Mouse (Mus musculus): ENCODE measurements at regions not wholly inside any gene's neighbourhood (a gene's known extent, or its start where the extent isn't known, plus 50 kb on each side); places are given as distances from the start of the nearest gene placed in this dataset.
A peak's percentile ranks its signal among the peaks of the same experiment; 100 is the strongest.

GRCm38 (mm10) chr15:41920270-41920669 lies 1786.1 kb downstream of the 9330182O14Rik start:
- Histone ChIP-seq H3K4me3 (ENCODE audit: insufficient read depth, low read depth, low read length) (no peak overlapping the region), H3K27ac (ENCODE audit: insufficient read depth, low read depth, low read length) (no peak overlapping the region), H3K4me1 (ENCODE audit: control insufficient read depth, insufficient read depth, low read length) (no peaks in the 10 kb centered on the region)
- 68% methylated on average over 2 of the region's 2 CpGs for WGBS
- TF ChIP-seq CTCF (IDR thresholded peaks at IDR 0.05; ENCODE audit: insufficient read depth, low read depth, low read length) (no peak), POLR2A (IDR thresholded peaks at IDR 0.05; ENCODE audit: insufficient read depth, low read depth, low read length) (no peak)

GRCm38 (mm10) chr15:41936697-41937096 lies 1802.5 kb downstream of the 9330182O14Rik start:
- no peak for TF ChIP-seq CTCF (IDR thresholded peaks at IDR 0.05; ENCODE audit: insufficient read depth, low read depth, low read length)
- TF ChIP-seq POLR2A (IDR thresholded peaks at IDR 0.05; ENCODE audit: insufficient read depth, low read depth, low read length), result no peak
- H3K4me1 ChIP-seq (ENCODE audit: control insufficient read depth, insufficient read depth, low read length), result peaks cover 4% of the 10 kb centered on the region; the same call in 1 of the 2 replicates
- 18% methylated on average over 2 of the region's 2 CpGs for WGBS
- no peak overlapping the region for H3K27ac ChIP-seq (ENCODE audit: insufficient read depth, low read depth, low read length)
- no peak overlapping the region for H3K4me3 ChIP-seq (ENCODE audit: insufficient read depth, low read depth, low read length)

DNA sequence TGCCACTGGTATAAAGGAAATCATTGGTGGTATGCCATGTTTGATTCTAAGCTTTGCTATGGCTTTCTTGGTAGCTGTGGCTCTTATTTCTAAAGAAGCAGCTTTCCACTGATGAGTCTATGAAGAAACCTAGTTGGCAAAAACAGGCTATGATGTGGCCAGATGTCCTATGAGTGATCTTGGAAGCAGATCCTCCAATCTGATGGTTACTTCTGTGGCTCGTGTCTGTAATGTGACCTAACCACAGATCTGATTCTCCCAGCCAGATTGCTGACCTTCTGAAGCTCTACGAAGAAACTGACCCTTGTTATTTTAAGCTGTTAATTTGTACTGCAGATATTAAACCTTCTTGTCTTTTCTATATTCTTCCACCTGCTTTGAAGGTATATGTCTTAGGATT lies 1811.1 kb downstream of the 9330182O14Rik start:
- TF ChIP-seq POLR2A (IDR thresholded peaks at IDR 0.05; ENCODE audit: insufficient read depth, low read depth, low read length) (no peak), CTCF (IDR thresholded peaks at IDR 0.05; ENCODE audit: insufficient read depth, low read depth, low read length) (no peak)
- 85% methylated on average over 2 of the region's 2 CpGs for WGBS
- H3K4me1 ChIP-seq (ENCODE audit: control insufficient read depth, insufficient read depth, low read length), result no peaks in the 10 kb centered on the region

DNA sequence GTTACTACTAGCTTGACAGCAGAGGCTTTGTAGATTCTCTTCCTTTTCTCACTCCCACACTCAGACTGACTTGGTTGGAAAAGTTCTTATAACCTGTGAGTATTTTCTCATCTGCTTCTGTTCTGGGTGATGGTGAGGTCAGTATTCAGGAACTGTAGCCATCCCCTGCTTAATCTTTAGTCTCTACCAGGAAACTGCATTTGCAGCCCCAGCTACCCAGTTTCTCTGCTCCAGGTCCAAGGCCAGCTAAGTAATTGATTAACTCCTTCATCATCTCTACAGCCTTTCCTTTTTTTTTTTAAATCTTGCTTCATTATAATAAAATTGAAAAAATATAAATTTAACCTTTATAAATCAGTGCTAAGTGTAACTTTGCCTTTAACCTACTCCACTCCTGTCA lies 1813.7 kb downstream of the 9330182O14Rik start:
- Histone ChIP-seq H3K4me1 (ENCODE audit: control insufficient read depth, insufficient read depth, low read length) (no peaks in the 10 kb centered on the region), H3K4me3 (ENCODE audit: insufficient read depth, low read depth, low read length) (no peak overlapping the region), H3K27ac (ENCODE audit: insufficient read depth, low read depth, low read length) (no peak overlapping the region)
- TF ChIP-seq CTCF (IDR thresholded peaks at IDR 0.05; ENCODE audit: insufficient read depth, low read depth, low read length) (no peak), POLR2A (IDR thresholded peaks at IDR 0.05; ENCODE audit: insufficient read depth, low read depth, low read length) (no peak)

More for the DNA sequence above, 1811.1 kb downstream of the 9330182O14Rik start:
- no peak overlapping the region for H3K4me3 ChIP-seq (ENCODE audit: insufficient read depth, low read depth, low read length)
- H3K27ac ChIP-seq (ENCODE audit: insufficient read depth, low read depth, low read length), result no peak overlapping the region

DNA sequence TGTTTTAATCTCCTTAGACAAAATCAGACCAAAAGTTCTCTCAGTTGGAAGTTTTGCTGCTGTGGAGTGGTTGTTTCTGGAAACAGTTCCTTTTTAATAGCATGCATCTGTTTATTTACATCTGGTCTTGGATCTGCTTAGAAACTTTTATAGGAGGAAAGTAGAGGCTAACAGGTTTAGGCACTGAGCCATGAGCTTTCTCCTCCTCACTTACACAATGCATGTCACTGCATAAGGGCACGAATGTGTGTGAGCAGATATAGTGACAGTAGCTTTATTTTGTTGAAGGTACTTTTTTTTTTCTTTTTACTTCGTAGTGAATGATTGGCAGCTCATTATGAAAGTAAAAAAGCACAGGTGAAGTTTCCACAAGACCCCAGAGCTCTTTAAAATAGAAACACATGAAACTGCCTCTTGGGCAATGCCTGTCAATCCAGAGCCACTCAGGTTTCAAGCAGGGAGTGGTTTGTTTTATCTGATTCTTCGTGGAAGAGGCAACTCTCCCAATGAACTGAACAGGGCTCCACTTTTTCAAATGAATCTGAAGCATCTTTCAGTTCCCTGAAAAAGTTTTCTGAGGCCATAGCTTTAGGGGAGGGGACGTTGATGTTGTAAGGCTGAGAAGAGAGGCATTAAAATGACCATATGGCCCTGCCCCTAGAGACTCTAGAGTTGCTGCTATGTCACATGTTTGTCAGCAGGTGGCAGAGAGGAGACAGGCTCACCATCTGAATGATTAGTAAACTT lies 1814.4 kb downstream of the 9330182O14Rik start:
- TF ChIP-seq POLR2A (IDR thresholded peaks at IDR 0.05; ENCODE audit: insufficient read depth, low read depth, low read length), result no peak
- no peak for TF ChIP-seq CTCF (IDR thresholded peaks at IDR 0.05; ENCODE audit: insufficient read depth, low read depth, low read length)
- Histone ChIP-seq H3K4me3 (ENCODE audit: insufficient read depth, low read depth, low read length) (no peak overlapping the region), H3K27ac (ENCODE audit: insufficient read depth, low read depth, low read length) (no peak overlapping the region), H3K4me1 (ENCODE audit: control insufficient read depth, insufficient read depth, low read length) (no peaks in the 10 kb centered on the region)
- 43% methylated on average over 4 of the region's 4 CpGs for WGBS

- Histone ChIP-seq H3K4me3 (ENCODE audit: insufficient read depth, low read depth, low read length) (no peak overlapping the region), H3K27ac (ENCODE audit: insufficient read depth, low read depth, low read length) (no peak overlapping the region), H3K4me1 (ENCODE audit: control insufficient read depth, insufficient read depth, low read length) (no peaks in the 10 kb centered on the region)
- TF ChIP-seq CTCF (IDR thresholded peaks at IDR 0.05; ENCODE audit: insufficient read depth, low read depth, low read length) (no peak), POLR2A (IDR thresholded peaks at IDR 0.05; ENCODE audit: insufficient read depth, low read depth, low read length) (no peak)
- WGBS, result 66% methylated on average over 6 of the region's 6 CpGs
Observed at GRCm38 (mm10) chr15:41949094-41949461, 1814.9 kb downstream of the 9330182O14Rik start.

DNA sequence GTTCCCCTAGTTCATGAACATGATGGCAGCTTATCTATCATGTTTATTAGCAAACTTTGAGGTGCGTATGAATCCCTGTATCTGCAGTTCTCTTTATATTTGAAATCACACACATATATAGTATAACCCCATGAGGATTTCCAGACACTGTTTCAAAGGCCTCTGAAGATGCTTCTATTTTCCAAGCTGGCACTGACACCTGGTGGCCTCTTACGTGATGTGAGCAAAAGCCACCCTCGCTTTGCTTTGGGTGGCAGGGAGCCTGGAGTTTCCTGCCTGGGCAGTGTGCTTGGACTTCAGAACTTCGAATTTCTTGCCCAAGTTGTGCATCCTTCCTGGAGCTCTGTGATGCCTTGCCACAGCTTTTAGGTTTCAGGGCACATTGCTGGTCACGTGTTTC lies 1817.1 kb downstream of the 9330182O14Rik start:
- no peak overlapping the region for H3K27ac ChIP-seq (ENCODE audit: insufficient read depth, low read depth, low read length)
- WGBS, result 82% methylated on average over 5 of the region's 5 CpGs
- no peak for TF ChIP-seq POLR2A (IDR thresholded peaks at IDR 0.05; ENCODE audit: insufficient read depth, low read depth, low read length)
- 0 out of 2 replicates have a peak, but pooled peaks have one; percentile 12 for TF ChIP-seq CTCF (IDR thresholded peaks at IDR 0.05; ENCODE audit: insufficient read depth, low read depth, low read length)
- no peaks in the 10 kb centered on the region for H3K4me1 ChIP-seq (ENCODE audit: control insufficient read depth, insufficient read depth, low read length)
- no peak overlapping the region for H3K4me3 ChIP-seq (ENCODE audit: insufficient read depth, low read depth, low read length)

GRCm38 (mm10) chr15:41960597-41960996 lies 1826.4 kb downstream of the 9330182O14Rik start:
- Histone ChIP-seq H3K4me1 (ENCODE audit: control insufficient read depth, insufficient read depth, low read length) (no peaks in the 10 kb centered on the region), H3K27ac (ENCODE audit: insufficient read depth, low read depth, low read length) (no peak overlapping the region), H3K4me3 (ENCODE audit: insufficient read depth, low read depth, low read length) (no peak overlapping the region)
- TF ChIP-seq POLR2A (IDR thresholded peaks at IDR 0.05; ENCODE audit: insufficient read depth, low read depth, low read length), result no peak
- TF ChIP-seq CTCF (IDR thresholded peaks at IDR 0.05; ENCODE audit: insufficient read depth, low read depth, low read length), result no peak

GRCm38 (mm10) chr15:41970877-41971276 lies 1836.7 kb downstream of the 9330182O14Rik start:
- H3K27ac ChIP-seq (ENCODE audit: insufficient read depth, low read depth, low read length), result no peak overlapping the region
- TF ChIP-seq POLR2A (IDR thresholded peaks at IDR 0.05; ENCODE audit: insufficient read depth, low read depth, low read length) (no peak), CTCF (IDR thresholded peaks at IDR 0.05; ENCODE audit: insufficient read depth, low read depth, low read length) (no peak)
- H3K4me1 ChIP-seq (ENCODE audit: control insufficient read depth, insufficient read depth, low read length), result no peaks in the 10 kb centered on the region
- 84% methylated on average over 6 of the region's 6 CpGs for WGBS
- H3K4me3 ChIP-seq (ENCODE audit: insufficient read depth, low read depth, low read length), result no peak overlapping the region
